Mouse (Mus musculus) spleen, adult 10 weeks (tissue): ENCODE data around the gene Rcc1. TPM values are rescaled to one million over a fixed set of nuclear protein-coding genes. Genes with fewer than 3 reads are reported as not detected.

Experiments used
- polyA plus RNA-seq: library from polyadenylated mRNA; stranded (reverse); fragments of 350-450 nt; fragmentation: Illumina TruSeq; extraction: RNeasy Lipid Tissue Mini Kit (QIAGEN cat#74804); gene quantifications from one replicate; pipeline ENCODE4 v1.2.3, GENCODE M21; 2015; ENCODE audit warnings: low replicate concordance; ENCODE audit not compliant: insufficient read depth

The Rcc1 gene
- 25.2 TPM for polyA plus RNA-seq

DNA sequence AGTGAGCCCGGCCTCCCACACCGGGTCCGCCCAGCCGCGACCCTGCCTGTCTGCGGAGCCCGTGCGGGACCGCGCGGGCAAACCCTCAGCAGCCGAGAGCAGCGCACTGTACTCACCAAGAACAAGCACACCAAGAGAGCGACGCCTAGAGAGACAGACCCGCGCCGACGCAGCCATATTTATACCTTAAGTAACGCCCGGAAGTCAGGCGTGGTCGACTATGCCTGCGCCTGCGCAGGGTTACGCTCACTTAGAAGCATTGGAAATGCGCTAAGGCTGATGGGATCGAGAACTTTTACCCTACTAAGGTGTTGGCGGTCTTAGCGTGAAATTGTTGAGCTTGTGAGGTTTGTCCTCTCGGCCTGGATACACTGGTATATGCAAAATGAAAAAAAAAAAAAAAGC is at the start of gene Rcc1:
Gene Rcc1, minus strand, starts transcription at position 125 of the 405 bp plus-strand sequence.

DNA sequence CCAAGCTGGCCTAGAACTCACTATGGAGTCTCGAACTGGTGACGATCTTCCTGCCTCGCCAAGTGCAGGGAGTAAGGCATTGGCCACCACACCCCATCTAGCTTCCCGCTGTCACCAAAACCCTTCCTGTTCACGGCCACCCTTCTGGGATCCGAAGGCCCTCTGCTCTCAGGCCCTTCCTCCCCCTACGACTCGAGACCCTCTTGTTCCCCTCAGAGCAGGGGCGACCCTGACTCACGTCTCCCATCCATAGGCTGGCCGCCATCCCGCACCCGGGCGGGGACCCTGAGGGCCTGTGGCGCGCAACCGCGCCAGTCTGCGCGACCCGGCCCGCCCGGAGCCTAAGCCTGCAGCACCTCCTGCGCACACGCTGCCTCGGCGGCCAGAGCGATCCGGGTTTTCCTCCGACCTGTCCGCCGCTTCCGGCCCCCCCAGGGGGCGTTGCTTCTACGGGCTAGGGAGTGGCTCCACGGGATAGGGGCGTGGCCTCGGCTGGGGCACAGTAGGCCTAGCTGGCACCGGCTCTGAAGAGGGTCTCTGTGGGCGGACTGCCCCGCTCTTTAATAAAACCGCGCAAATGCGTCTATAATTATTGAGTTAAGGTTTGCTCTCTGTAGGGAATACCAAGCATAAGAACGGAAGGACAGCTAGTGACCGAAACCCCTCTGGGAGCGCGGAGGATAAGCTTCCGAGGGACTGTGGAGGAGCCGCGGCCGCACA is 24.1 kb downstream of the Rcc1 start, which contains the start of gene Trnau1ap:
Gene Trnau1ap, minus strand, starts transcription at position 424 of the 720 bp plus-strand sequence.

DNA sequence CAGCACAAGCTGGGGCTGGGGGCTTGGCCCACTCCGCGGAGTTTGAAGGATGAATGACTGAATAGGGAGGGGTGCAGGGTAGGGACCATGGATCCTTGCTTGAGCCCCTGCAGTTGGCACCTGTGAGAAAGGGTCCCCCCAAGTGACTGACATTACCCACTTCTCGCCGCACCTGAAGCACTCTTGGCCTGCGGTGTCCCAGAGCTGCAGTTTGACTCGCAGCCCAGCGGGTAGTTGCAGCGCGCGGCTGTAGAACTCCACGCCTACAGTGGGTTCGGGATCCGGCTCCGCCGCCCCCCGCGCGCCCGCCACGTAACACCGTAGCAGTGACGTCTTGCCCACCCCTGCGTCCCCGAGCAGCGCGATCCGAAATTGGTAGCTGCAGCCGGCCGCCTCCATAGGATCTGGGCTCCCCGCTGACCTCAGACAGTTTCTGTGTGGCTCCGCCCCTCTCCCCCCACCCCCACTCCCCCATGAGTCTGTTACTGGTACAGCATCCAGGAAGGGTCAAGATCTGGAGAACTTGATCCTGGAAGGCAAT is 50.4 kb downstream of the Rcc1 start, which contains the start of gene Rab42:
Gene Rab42, minus strand, starts transcription at position 447 of the 541 bp plus-strand sequence.

Other genes starting within 250 kb of the Rcc1 start
- 0.37 TPM for gene Oprd1, start 209.1 kb downstream of the Rcc1 start, polyA plus RNA-seq
- 59.6 TPM for gene Ythdf2, start 141.3 kb downstream of the Rcc1 start, polyA plus RNA-seq
- gene Gmeb1, start 92.0 kb downstream of the Rcc1 start, polyA plus RNA-seq: 19.9 TPM
- 37.9 TPM for gene Taf12, start 79.2 kb downstream of the Rcc1 start, polyA plus RNA-seq
- 0.36 TPM for gene Rab42, start 50.2 kb downstream of the Rcc1 start, polyA plus RNA-seq
- gene Trnau1ap, start 24.1 kb downstream of the Rcc1 start, polyA plus RNA-seq: 44.6 TPM
- 21.3 TPM for gene Phactr4, start 68.9 kb upstream of the Rcc1 start, polyA plus RNA-seq
- gene Med18, start 110.3 kb upstream of the Rcc1 start, polyA plus RNA-seq: 7.9 TPM
- gene Sesn2, start 156.9 kb upstream of the Rcc1 start, polyA plus RNA-seq: 5.6 TPM
- gene Atpif1, start 180.1 kb upstream of the Rcc1 start, polyA plus RNA-seq: 190 TPM
- 258 TPM for gene Dnajc8, start 181.9 kb upstream of the Rcc1 start, polyA plus RNA-seq
- 12.6 TPM for gene Ptafr, start 210.5 kb upstream of the Rcc1 start, polyA plus RNA-seq